Mouse (Mus musculus) liver, adult 2 months (tissue): Measurements from ENCODE around the gene Rpusd1. TPM values are rescaled to one million over a fixed set of nuclear protein-coding genes. Genes with fewer than 3 reads are reported as not detected.
A peak's percentile ranks its signal among the peaks of the same experiment; 100 is the strongest.

Experiments
- DNase-seq: peaks from one replicate; pipeline ENCODE4 v3.0.0-alpha.2; 2011; ENCODE audit warnings: low read depth, low spot score; ENCODE audit errors: extremely low read depth
- H3K27ac ChIP-seq: fragments of 200-500 bp; replicated peaks from 2 replicates; pipeline ENCODE4 v1.5.1; 2012; ENCODE audit warnings: low read depth, mild to moderate bottlenecking, control low read depth, inconsistent platforms, low read length; ENCODE audit not compliant: insufficient read depth
- H3K27me3 ChIP-seq: fragments of 200-500 bp; 2 replicates; pipeline ENCODE4 v1.6.1; 2012; ENCODE audit warnings: mild to moderate bottlenecking, moderate library complexity, low read length, inconsistent platforms; ENCODE audit not compliant: control insufficient read depth, insufficient read depth
- H3K36me3 ChIP-seq: fragments of 200-500 bp; 2 replicates; pipeline ENCODE4 v1.6.1; 2012; ENCODE audit warnings: low read length, inconsistent platforms; ENCODE audit not compliant: control insufficient read depth, insufficient read depth
- H3K4me1 ChIP-seq: fragments of 200-500 bp; 2 replicates; pipeline ENCODE4 v1.6.1; 2011; ENCODE audit warnings: low read length; ENCODE audit not compliant: control insufficient read depth, insufficient read depth
- H3K4me3 ChIP-seq: fragments of 200-500 bp; 2 replicates; pipeline ENCODE4 v1.5.1; 2011; ENCODE audit warnings: low read depth, mild to moderate bottlenecking, control low read depth, low read length, moderate library complexity; ENCODE audit not compliant: insufficient read depth
- H3K79me2 ChIP-seq: fragments of 200-500 bp; 2 replicates; pipeline ENCODE4 v1.6.1; 2012; ENCODE audit warnings: inconsistent platforms, mild to moderate bottlenecking, low read length, moderate library complexity; ENCODE audit not compliant: control insufficient read depth, insufficient read depth
- H3K9ac ChIP-seq: fragments of 200-500 bp; 2 replicates; pipeline ENCODE4 v1.6.1; 2012; ENCODE audit warnings: low read depth, mild to moderate bottlenecking, control low read depth, inconsistent platforms, low read length
- CTCF ChIP-seq: fragments of 200-500 bp; IDR thresholded peaks from 2 replicates; pipeline ENCODE4 v1.5.1; 2011; ENCODE audit warnings: low read depth, low read length, control low read depth
- POLR2A ChIP-seq: fragments of 200-500 bp; IDR thresholded peaks from 2 replicates; pipeline ENCODE4 v1.6.1; 2011; ENCODE audit warnings: low read length, control low read depth; ENCODE audit not compliant: insufficient read depth; ENCODE audit errors: extremely low read depth
- WGBS: fragments of 180-500 bp; shearing (Covaris S2); methylation state at CpG from one replicate; pipeline ENCODE4 v1.1.7; 2018; 5-methylcytosine and 5-hydroxymethylcytosine counted together
- polyA plus RNA-seq: library from polyadenylated mRNA; depleted of rRNA; stranded (reverse); fragments of >200 nt; gene quantifications from 2 replicates; pipeline ENCODE4 v1.2.3, GENCODE M21; 2012
- total RNA-seq: library from RNA; depleted of rRNA; stranded (reverse); fragments of >200 nt; gene quantifications from 2 replicates; pipeline ENCODE4 v1.2.3, GENCODE M21; 2014

Gene Rpusd1
- total and polyA plus RNA-seq, 2 experiments = 1.0 to 9.0 TPM

GRCm38 (mm10) chr17:25716130-25716529 is 11.3 kb upstream of the Rpusd1 start:
- WGBS = 17% methylated on average over 6 of the region's 6 CpGs
- no peak overlapping the region for H3K9ac ChIP-seq
- no peak overlapping the region for H3K27ac ChIP-seq
- H3K4me3 ChIP-seq = no peak overlapping the region
- DNase-seq = no peak
- H3K27me3 ChIP-seq = peaks cover 10% of the 10 kb centered on the region; the same call in 1 of the 2 replicates
- no peaks in the 10 kb centered on the region for H3K36me3 ChIP-seq
- H3K79me2 ChIP-seq = no peaks in the 10 kb centered on the region
- H3K4me1 ChIP-seq = no peaks in the 10 kb centered on the region
- TF ChIP-seq CTCF = no peak
- no peak for TF ChIP-seq POLR2A

- peaks cover 10% of the 10 kb centered on the region; the same call in 1 of the 2 replicates for H3K27me3 ChIP-seq
- no peak for TF ChIP-seq CTCF
- no peak for TF ChIP-seq POLR2A
- no peaks in the 10 kb centered on the region for H3K4me1 ChIP-seq
- DNase-seq = no peak
- H3K4me3 ChIP-seq = no peak within 1 kb of the TSS
- WGBS = 2% methylated on average over 45 of the region's 45 CpGs
- H3K9ac ChIP-seq = no peak within 1 kb of the TSS
- H3K79me2 ChIP-seq = no peaks in the 10 kb centered on the region
- no peak within 1 kb of the TSS for H3K27ac ChIP-seq
- H3K36me3 ChIP-seq = no peaks in the 10 kb centered on the region
Measured at GRCm38 (mm10) chr17:25716711-25717637, 10.5 kb upstream of the Rpusd1 start, which contains the start of gene Gng13. Gene Gng13 (plus strand): TSS chr17:25717171.

- H3K27me3 ChIP-seq = peaks cover 10% of the 10 kb centered on the region; the same call in 1 of the 2 replicates
- H3K4me3 ChIP-seq = no peak overlapping the region
- WGBS = 18% methylated on average over 6 of the region's 6 CpGs
- H3K36me3 ChIP-seq = no peaks in the 10 kb centered on the region
- no peaks in the 10 kb centered on the region for H3K79me2 ChIP-seq
- TF ChIP-seq CTCF (no peak), POLR2A (no peak)
- no peak overlapping the region for H3K9ac ChIP-seq
- H3K27ac ChIP-seq = no peak overlapping the region
- no peaks in the 10 kb centered on the region for H3K4me1 ChIP-seq
- DNase-seq = no peak
Measured at GRCm38 (mm10) chr17:25717691-25718090, 9.8 kb upstream of the Rpusd1 start.

- Histone ChIP-seq H3K36me3 (no peaks in the 10 kb centered on the region), H3K27me3 (peaks cover 5% of the 10 kb centered on the region; the same call in 1 of the 2 replicates), H3K79me2 (no peaks in the 10 kb centered on the region), H3K4me1 (no peaks in the 10 kb centered on the region), H3K9ac (no peak overlapping the region), H3K4me3 (no peak overlapping the region), H3K27ac (no peak overlapping the region)
- DNase-seq = no peak
- TF ChIP-seq CTCF = no peak
- TF ChIP-seq POLR2A = no peak
- WGBS = over 99% methylated on average over 5 of the region's 5 CpGs
Measured at GRCm38 (mm10) chr17:25721476-25721875, 6.0 kb upstream of the Rpusd1 start.

GRCm38 (mm10) chr17:25723470-25723869 is 4.0 kb upstream of the Rpusd1 start:
- H3K4me1 ChIP-seq = no peaks in the 10 kb centered on the region; the same call in 1 of the 2 replicates
- no peak overlapping the region for H3K9ac ChIP-seq
- no peaks in the 10 kb centered on the region for H3K27me3 ChIP-seq
- no peak for DNase-seq
- TF ChIP-seq CTCF = no peak
- no peak for TF ChIP-seq POLR2A
- H3K36me3 ChIP-seq = no peaks in the 10 kb centered on the region
- no peak overlapping the region for H3K27ac ChIP-seq
- 94% methylated on average over 19 of the region's 19 CpGs for WGBS
- H3K4me3 ChIP-seq = no peak overlapping the region
- H3K79me2 ChIP-seq = no peaks in the 10 kb centered on the region

GRCm38 (mm10) chr17:25723919-25724318 is 3.6 kb upstream of the Rpusd1 start:
- Histone ChIP-seq H3K27me3 (no peaks in the 10 kb centered on the region), H3K27ac (no peak overlapping the region), H3K79me2 (no peaks in the 10 kb centered on the region), H3K9ac (no peak overlapping the region), H3K36me3 (no peaks in the 10 kb centered on the region), H3K4me1 (no peaks in the 10 kb centered on the region; the same call in 1 of the 2 replicates), H3K4me3 (no peak overlapping the region)
- 82% methylated on average over 7 of the region's 7 CpGs for WGBS
- DNase-seq = no peak
- TF ChIP-seq POLR2A (no peak), CTCF (peak; percentile 13; the same call in 1 of the 2 replicates)
